Mouse (Mus musculus) R1 (cell line): ENCODE data around the gene Musk.

Experiments used
- DNase-seq: peaks from one replicate; pipeline ENCODE4 v3.0.0-alpha.2; 2018; ENCODE audit warnings: low read depth, low spot score

The Musk gene

DNA sequence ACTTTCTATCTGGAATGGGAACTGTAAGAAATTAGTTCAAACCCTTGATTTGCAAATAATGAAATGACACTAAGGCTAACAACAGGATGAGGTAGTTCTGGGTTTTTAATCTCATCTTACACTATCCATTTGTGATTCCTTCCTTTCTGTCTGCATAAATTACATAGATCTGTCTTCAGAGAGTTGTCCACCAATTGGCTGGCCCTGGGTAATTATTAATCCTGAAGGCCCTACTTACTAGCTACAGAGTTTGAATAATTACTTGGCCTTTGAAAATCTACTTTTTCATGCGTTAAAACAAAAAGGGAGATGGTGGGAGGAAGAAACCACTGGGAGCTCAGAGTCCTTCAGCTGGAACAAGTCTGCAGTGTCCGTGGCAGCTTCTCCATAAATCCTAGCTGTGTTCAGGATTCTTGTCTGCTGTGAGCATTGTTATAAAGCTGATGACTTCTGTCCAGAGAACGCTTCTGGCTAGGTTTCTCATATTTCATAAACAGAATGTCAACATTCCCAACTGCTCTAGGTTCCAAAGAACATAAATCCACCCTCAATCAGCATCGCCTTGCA is 29.3 kb downstream of the Musk start:
- no peak for DNase-seq

DNA sequence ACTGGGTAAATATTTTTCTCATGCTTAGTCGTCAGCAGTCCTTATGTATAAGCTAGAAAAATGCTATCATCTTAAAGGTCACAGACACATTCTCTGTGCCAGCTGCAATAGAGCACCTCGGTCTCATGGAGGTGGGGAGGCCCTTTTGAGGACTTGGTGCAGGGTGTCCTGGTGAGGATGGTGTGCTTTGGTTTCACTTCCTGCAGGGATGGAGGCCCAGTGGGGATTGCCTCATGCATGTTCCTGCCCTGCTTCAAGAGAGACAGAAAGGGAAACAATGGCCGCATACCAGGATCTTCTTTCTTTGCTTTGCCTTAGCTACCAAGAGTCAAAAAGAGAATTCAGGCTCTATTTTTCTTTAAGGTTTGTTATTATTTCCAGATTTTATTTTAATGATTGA is 31.8 kb downstream of the Musk start:
- DNase-seq, result no peak

DNA sequence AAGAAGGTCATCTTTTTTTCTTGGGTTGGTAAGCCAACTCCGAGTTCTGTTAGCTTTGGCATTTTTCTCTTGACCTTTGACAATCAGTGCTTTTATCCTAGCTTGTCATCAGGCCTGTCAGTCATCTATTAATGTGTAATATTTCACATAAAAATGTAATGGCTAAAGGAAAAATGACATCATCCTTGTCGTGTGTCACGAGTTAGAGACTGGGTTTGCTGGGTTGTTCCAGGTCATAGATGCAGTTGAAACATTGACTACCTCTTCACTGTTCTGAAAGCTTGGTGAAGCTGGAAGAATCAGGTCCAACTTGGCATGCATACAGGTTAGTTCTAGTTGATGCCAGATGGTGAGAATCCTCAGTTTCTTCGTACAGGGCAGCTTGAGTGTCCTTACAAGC is 34.5 kb downstream of the Musk start:
- DNase-seq, result no peak

DNA sequence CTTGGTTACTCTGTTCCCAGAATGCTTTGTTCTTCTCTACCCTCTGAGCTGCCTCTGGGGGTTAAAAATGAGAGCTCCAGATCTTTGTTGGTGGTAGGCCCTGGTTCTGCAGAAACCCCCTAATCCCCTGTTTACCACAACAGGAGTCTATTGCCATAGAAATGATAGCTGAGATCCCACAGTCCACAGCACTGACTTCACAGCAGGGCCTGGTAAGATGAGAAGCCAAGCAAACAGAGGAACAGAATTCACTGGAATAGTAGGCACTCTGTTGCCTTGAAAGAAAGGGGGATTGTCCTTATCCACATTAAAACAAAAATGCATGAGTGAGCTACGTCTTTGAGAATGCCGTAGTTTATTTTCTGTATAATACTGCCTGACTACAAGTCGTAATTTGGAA is 41.0 kb downstream of the Musk start:
- DNase-seq, result no peak

DNA sequence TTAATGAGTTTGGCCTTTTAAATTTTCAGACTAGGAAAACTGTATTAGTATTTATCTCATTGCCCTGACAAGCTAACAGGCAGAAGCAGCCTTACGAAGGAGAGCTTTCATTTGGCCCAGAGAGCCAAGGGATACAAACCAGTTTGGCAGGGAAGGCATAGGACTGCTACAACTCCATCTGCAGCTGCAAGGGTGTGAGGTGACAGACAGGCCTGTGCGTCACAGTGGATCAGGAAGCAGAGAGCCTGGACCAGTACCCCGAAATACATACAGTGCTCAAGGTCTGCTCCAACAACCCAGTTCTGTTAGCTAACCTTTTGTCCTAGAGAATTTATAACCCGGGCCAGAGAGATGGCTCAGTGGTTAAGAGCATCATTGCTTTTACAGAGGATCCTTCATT is 42.5 kb downstream of the Musk start:
- DNase-seq, result no peak

DNA sequence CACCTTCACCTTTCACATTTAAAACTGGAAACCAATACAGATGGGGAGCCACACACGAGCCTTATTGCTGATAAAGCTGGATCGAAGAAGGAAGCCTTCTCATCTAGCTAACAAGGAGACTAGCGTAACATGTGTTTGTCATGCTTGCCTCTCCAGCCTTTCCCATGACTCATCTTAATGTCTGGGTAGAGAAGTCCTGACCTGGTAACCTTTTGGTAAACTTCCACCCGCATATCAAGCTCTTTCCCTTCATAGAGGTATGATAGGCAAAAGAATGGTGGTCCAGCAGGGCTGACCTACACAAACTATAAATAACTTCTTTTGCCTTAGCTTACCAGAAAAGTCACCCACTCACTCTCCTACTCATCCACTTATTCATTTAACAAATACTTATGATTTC is 44.3 kb downstream of the Musk start:
- DNase-seq, result no peak

DNA sequence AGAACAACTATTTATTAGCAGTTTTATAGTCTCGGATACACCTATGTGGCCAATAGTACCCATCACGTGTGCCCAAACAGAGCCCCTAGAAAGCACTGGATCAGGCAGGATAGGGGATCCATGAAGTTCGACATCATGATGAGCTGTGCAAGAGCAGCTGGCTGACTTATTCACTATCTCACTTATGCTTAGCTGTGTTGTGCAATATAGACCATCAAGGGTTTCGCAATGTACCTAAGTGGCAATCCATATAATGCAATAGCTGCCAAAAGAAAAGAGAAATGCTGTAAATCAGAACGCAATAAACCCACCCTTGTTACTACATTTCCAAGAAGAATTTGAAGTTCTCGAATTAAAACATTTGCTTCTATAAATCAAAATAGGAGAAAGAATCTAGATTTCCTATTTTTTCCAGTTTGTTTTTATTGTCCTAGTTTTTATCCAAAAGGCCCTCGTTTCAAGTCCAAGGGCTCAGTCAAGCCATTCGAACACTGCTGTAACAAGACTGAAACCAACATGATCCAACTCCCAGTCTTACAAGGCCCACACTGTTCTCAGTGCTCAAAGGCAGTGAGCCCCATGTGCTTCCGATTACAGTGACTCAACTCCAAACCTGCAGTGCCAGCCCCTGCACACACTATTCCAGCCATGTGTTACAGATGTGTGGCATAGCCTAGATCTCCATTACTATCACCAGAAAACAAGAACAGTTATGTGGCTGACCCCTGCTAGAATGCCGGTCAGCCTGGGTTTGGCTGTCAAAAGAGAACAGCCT is 45.3 kb downstream of the Musk start:
- no peak for DNase-seq

DNA sequence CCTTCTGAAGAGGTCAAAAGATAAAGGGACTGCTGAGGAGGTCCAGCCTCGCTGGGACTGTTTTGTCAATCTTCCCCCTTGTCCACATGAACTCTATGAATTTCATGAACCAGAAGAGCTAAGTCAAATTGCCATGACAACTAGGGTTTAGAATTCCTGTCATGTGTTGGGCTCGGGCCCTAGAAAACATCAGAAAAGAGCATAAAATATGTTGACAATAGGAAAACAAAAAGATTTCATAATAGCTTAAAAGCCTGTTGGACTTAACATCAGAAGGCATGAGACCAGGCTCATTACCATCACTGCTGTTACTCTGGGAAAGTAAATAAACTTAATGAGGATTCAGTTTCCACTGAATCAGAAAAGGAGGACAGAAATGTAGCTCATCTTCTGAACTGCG is 46.6 kb downstream of the Musk start:
- DNase-seq, result no peak

DNA sequence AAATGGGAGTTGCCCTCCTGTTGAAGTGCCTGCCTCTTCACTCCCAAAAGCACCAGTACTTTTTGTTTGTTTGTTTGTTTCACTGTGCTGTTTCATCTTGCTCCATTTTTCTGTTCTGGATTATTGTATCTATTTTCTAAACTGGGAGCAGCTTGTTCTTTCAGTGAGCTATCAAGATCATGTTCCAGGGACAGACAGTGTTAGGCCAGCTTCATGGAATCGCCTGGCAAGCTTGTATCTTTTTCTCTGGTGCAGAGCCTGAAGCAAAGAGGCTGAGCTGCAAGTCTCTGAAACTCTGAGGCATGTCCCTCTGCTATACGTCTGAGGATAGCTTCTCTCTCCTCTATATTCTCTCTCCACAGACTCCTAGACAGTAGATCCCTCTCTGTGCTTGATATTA is 50.5 kb downstream of the Musk start:
- no peak for DNase-seq

DNA sequence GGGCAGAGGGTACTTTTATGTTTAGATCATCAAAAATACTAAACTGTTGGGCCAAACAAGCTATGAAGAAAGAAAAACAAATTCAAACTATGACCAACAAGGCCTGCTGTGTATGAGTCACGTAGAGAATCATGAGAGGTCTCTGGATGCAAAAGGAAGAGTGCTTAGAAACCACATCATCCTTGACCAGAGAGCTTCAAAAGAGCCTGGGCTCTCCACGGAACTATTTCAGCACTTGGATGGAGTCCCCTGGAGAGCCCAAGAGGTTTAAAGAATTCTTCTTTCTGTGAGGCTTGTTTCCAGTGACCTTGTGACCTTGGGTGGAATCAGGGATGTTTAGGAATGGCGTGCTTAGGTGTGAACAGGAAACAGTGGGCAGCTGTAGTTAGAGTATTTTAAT is 53.5 kb downstream of the Musk start:
- peak; percentile 45 for DNase-seq

DNA sequence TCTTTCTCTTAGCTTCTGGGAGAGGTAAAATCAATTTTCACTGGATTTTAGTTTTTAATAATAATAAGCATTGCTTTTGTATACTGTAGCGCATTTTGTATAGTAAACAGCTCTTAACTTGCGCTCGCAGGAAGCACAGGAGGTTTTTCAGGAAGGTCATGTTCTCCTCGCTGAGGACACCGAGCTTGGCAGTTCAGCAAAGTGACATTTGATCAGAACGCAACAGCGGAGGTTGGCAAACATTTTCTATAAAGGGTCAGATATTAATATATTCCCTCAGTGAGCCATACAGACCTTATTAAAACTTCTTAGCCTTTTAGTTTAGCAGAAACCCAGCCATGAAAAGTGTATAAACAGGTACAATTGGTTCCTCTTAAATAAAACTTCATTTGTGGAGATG is 64.4 kb downstream of the Musk start:
- no peak for DNase-seq

DNA sequence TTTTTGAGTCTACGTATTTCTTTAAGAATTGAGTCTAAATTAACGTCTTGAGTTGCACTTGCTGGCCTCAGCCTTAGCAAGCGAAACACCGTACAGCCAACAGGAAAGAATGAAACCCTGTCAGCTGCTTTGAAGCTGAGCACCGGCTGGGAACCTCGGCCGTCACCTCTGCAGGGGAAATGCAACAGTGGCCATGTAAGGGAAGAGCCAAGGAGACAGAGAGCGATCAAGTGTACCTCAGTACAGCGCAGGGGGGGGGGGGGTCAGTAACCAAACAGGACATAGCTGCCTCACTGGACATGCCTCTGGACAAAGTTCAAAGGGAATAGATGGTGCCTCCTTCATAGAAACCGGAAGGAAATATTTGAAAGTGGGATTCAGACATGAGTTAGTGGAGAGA is 65.4 kb downstream of the Musk start:
- DNase-seq, result no peak

DNA sequence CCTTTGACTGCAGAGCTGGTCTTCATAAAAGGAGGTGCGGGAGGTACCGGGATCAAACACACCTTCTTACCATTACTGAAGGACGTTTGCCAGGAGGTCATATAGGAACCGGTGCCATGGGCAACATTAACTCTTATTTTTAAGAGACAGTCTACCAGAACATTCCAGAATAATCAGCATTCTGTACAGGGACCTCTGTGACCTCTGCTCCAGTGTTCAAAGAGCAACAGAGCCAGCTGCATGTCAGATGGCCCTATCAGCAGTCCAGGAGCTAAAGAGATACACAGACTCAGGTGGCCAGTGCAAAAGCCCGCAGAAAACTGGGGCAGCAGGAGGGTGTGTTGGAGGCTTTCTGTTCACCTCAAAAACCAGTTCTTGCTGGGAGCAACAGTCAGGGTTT is 65.8 kb downstream of the Musk start:
- no peak for DNase-seq

DNA sequence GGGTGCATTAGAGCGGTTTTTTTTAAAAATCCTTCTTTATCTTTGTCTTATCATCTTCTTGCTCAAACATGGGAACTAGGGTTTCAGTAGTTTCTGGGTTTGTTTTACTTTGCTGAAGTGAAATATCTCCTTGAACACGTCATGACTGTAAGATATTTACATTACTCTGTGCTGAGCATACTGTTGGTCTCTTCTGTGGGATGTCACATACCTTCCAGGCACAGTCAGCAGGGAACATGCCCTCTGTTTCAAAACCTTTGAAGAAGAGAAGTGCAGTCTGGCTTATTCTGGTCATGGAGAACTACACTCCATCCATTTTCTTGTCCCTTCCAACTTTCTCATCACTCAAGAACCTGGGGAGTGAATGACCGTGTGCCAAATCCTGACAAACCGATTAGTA is 73.2 kb downstream of the Musk start:
- no peak for DNase-seq

DNA sequence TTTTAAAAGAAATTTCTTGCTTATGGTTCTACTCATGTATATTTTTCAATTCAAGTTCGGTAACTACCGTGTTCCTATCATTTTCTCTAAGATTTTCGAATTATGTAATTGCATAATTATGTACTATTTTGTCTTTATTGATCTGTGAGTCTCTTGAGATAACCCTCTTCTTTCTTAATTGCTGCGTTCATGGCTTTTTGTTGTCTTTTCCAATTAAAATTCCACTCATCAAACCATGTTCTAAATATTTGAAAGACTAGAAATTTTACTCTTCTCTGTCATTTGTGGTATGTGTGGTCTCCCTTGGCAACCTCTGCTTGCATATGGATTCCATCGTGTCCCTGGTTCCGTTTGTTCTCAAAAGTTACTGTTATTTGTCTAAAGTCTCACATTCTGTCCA is 79.6 kb downstream of the Musk start:
- no peak for DNase-seq

DNA sequence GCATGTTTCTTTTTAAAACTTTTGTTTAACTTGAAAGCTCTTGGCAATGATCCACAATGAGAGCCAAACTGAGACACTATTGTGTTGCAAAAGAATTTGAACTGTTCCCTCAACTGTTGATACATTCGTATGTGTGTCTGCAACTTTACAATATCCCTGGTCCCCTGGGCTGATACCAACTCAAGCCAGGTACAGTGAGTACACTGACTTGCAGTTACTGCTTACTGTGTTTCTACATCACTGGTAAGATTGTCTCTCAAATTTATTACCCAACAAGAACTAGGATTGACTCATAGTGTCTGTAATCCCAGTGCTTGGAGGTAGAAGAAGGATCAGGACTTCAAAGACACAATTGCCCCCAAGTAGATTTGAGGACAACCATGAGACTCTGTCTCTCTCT is 85.3 kb downstream of the Musk start:
- DNase-seq, result no peak

DNA sequence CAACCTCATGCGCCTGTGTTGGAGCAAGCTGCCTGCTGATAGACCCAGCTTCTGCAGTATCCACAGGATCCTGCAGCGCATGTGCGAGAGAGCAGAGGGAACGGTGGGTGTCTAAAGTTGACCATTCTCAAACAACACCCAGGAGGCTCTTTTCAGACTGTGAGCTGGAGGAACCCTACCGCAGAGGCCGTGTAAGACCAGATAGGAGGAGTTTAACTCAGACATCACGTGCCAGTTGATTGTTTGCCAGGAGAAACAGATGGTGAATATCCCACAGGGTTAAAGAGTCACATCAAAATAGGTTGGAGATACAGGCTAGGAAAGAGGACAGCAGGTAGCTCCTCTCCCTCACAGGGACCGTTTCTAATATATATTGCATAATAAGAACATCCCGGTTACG is 87.8 kb downstream of the Musk start:
- no peak for DNase-seq

DNA sequence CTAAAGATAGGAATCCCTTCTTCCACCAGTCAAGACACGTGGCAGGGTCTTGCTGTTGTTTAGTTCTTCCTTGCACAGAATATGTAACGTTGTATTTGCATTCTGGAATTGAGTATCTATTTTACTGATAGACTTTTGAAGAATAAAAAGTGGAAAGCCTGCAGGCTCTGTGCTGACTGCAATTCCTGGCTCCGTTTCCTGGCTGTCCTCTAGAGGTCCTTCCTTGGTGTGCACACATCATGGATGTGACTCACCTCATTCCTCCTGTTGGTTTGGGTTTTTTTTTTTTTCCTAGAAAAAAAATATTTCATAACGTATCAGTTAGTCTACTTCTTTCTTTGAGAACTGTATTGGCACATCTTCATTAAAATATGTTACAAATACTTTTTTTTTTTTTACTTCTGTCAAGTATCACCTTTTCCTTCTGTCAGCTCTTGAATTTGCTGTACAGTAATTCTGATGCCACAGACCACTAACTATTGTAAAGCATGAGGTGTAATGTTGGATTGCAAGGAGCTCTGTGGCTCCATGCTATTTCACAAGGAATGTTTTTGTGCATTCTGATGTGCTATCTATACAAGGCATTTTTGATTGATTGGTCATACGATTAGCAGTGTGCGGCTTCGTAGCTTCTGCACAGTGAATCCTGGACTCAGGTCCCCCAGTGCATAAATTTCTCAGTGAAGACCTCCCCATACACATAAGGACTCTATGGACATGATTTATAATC is 88.5 kb downstream of the Musk start:
- DNase-seq, result no peak

DNA sequence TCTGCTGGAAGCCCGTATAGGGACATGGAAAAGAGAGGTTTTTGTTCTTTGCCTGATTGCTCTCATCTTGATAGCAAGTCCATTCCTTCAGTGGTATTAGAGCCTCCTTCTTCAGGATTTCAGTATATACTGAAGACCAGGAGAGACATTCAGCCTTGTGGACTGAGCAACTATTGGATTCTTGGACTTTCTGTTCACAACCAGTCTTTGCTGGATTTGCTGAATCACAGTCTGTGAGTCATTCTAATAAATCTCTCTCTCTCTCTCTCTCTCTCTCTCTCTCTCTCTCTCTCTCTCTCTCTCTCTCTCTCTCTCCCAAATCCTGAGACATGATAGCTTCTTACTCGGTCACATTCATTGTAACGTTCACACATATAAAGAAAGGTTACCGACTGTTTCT is 93.4 kb downstream of the Musk start:
- no peak for DNase-seq

DNA sequence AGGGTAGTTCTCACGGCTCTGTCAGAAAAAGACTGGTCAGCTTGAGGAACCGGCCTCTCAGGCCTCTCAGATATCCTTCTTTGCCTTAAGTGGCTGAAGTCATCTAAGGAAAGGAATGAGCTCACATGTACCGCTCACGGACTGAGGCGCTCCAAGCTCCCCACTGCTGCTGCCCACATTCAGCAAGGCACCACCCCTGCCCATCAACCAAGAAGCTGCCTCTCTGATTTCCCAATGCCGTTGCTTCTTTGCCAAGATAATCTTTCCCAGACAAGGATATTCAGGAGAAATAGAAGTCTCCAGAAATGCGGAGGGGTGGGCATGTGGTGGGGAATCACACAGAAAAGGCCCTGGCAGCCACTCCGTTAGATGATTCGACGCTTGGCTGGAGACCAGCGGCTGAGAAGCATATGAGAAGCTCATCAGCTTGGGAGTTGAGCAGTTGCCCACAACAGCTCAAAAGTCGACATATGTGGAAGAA is 115.1 kb downstream of the Musk start:
- no peak for DNase-seq

DNA sequence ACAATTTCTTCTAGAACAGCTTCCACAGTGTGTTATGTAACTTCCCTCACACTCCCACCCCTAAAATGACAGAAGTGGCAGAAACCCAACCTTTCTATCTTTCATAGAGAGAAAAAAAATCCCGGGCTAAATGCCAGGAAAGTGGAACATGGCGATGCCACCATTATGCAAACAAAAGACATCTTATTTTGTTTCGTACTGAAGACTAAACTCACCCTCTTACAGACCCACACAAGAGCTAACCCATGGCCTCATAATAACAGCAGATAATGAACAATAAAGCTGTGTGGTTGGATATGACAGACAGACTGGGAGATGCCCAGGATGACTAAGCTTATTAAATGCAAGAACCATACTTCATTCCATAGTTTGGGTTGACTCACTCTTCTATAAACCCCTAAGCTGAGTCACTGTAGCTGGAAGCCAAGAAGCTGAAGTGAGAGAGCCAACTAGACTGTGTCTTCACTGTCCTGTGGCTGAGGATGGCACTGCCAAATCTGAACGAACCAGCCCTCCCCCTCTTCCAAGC is 116.3 kb downstream of the Musk start:
- no peak for DNase-seq
